Mouse (Mus musculus): Measurements from ENCODE around the gene Itgb3. TPM values are rescaled to one million over a fixed set of nuclear protein-coding genes. Genes with fewer than 3 reads are reported as not detected.

Itgb3 gene
- polyA plus RNA-seq, 1 experiment from 2014 or later = 0.60 TPM

DNA sequence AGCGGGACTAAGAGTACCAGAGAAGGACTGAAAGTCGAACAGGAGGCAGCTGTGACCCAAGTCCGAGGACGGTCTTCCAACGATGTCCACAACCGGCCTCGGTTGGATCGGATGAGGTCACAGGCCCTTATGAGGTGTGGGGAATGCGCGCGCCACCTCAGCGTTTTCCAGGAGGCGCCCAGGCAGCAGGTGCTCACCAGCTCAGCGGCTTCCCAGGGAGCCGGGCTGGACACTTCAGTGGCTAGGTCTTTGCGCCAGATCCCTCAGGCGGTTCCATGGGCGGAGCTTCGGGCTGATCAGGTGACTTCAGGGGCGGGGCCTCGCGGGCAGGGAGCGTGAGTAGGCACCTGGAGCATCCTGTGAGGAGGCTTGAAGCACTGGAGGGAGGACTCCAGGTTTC is 77.7 kb downstream of the Itgb3 start, which contains the start of gene Gm11639:
Gene Gm11639 (plus strand): TSS at position 160 of the 400 bp plus-strand sequence.
- H3K36me3 ChIP-seq = no peaks in the 10 kb centered on the region
- no peak within 1 kb of the TSS for H3K4me3 ChIP-seq
- H3K4me1 ChIP-seq = no peaks in the 10 kb centered on the region
- no peak for ATAC-seq (replicated peaks)
- peak within 1 kb of the TSS; percentile 17; the same call in 1 of the 2 replicates for H3K4me2 ChIP-seq (replicated peaks)
- 27% methylated on average over 23 of the region's 23 CpGs for WGBS
- no peak within 1 kb of the TSS for H3K27ac ChIP-seq (replicated peaks)
- H3K9me3 ChIP-seq = no peaks in the 10 kb centered on the region
- H3K9ac ChIP-seq (replicated peaks) = no peak within 1 kb of the TSS
- no peaks in the 10 kb centered on the region for H3K27me3 ChIP-seq

GRCm38 (mm10) chr11:104693235-104693634 is 85.4 kb downstream of the Itgb3 start:
- H3K27ac ChIP-seq (replicated peaks) = no peak overlapping the region
- 88% methylated on average over 6 of the region's 6 CpGs for WGBS
- no peak overlapping the region for H3K9ac ChIP-seq (replicated peaks)
- no peaks in the 10 kb centered on the region for H3K36me3 ChIP-seq
- ATAC-seq (replicated peaks) = no peak
- H3K4me3 ChIP-seq = no peak overlapping the region
- H3K9me3 ChIP-seq = no peaks in the 10 kb centered on the region
- H3K4me2 ChIP-seq (replicated peaks) = no peak overlapping the region
- H3K4me1 ChIP-seq = no peaks in the 10 kb centered on the region
- no peaks in the 10 kb centered on the region for H3K27me3 ChIP-seq

- Histone ChIP-seq H3K4me2 (replicated peaks) (no peak overlapping the region), H3K9ac (replicated peaks) (no peak overlapping the region), H3K27ac (replicated peaks) (no peak overlapping the region), H3K9me3 (no peaks in the 10 kb centered on the region), H3K4me3 (no peak overlapping the region), H3K4me1 (no peaks in the 10 kb centered on the region), H3K36me3 (no peaks in the 10 kb centered on the region), H3K27me3 (no peaks in the 10 kb centered on the region)
- ATAC-seq (replicated peaks) = no peak
- WGBS = 56% methylated on average over 15 of the region's 15 CpGs
Observed at GRCm38 (mm10) chr11:104704097-104704496, 96.3 kb downstream of the Itgb3 start.

DNA sequence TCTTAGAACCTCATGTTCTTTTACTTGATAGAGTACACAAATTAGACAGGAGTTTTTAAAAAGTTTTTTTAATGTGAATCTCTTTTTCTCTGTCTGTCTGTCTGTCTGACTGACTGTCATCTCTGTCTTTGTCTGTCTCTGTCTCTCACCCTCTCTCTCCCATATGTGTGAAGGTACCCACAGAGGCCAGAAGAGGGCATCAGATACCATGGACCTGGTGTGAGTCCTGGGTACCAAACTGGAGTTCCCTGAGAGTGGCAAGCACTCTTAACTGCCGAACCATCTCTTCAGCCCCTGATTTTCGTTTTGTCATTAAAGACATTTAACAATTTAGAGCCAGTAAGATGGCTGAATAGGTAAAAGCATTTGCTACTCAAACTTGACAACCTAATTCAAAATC is 99.3 kb downstream of the Itgb3 start:
- H3K9me3 ChIP-seq = no peaks in the 10 kb centered on the region
- H3K27me3 ChIP-seq = no peaks in the 10 kb centered on the region
- WGBS = 66% methylated on average over 2 of the region's 2 CpGs
- H3K27ac ChIP-seq (replicated peaks) = no peak overlapping the region
- no peaks in the 10 kb centered on the region for H3K36me3 ChIP-seq
- no peaks in the 10 kb centered on the region for H3K4me1 ChIP-seq
- H3K9ac ChIP-seq (replicated peaks) = no peak overlapping the region
- H3K4me3 ChIP-seq = no peak overlapping the region
- no peak for ATAC-seq (replicated peaks)
- no peak overlapping the region for H3K4me2 ChIP-seq (replicated peaks)

Other genes with a start within 250 kb of the Itgb3 start
- 30.3 and 30.6 TPM in 2 replicates for gene Kansl1, start 139.1 kb upstream of the Itgb3 start, polyA plus RNA-seq (2015; fragmentation: Nextera tagmentation; extraction: Ambion mirVana)
- 37.6 and 38.8 TPM in 2 replicates for gene Cdc27, start 57.4 kb upstream of the Itgb3 start, polyA plus RNA-seq (2015; fragmentation: Nextera tagmentation; extraction: Ambion mirVana)
- 2.1 and 2.9 TPM in 2 replicates for gene Myl4, start 57.3 kb upstream of the Itgb3 start, polyA plus RNA-seq (2015; fragmentation: Nextera tagmentation; extraction: Ambion mirVana)
- gene Gm11639, start 77.7 kb downstream of the Itgb3 start, polyA plus RNA-seq (2015; fragmentation: Nextera tagmentation; extraction: Ambion mirVana) = 0.01 and 0.18 TPM in 2 replicates

Measured in forebrain, embryonic 15.5 days (tissue).